Comparison of ENCODE assay signal across 17 mouse cellular contexts in genomic region chr7:109590576-109590975, GRCm38 (mm10).
DNase-seq lines count a peak whose midpoint lies in the region; ATAC-seq and TF ChIP-seq lines count a peak whose summit lies in the region.
"Had no signal": no experiment of that assay in that cellular context is flagged by ENCODE, and none has a peak within 500 bp of the region (broad histone marks: within the 10 kb centered on the region; RNA-seq: fewer than 3 reads in every experiment).

No protein-coding gene starts in this region.

- no peak overlapping the region for H3K4me2 ChIP-seq in kidney, embryonic 14.5 days (replicated peaks; ENCODE audit: low read depth, low read length)
- H3K4me2 ChIP-seq in CH12.LX (ENCODE audit: insufficient read depth, low read depth, poor library complexity, severe bottlenecking) = no peak overlapping the region
- no peak overlapping the region for H3K4me2 ChIP-seq in heart, embryonic 15.5 days
- H3K4me2 ChIP-seq in forebrain, postnatal 0 days (ENCODE audit: low read depth) = no peak overlapping the region
- H3K4me2 ChIP-seq: embryonic facial prominence, embryonic 15.5 days; forebrain, embryonic 13.5 days; hindbrain, embryonic 15.5 days; kidney, embryonic 15.5 days; limb, embryonic 15.5 days had no signal

- no peak for TF ChIP-seq POLR2A in kidney, adult 2 months (IDR thresholded peaks at IDR 0.05; ENCODE audit: low read depth, low read length)
- TF ChIP-seq POLR2A in CH12.LX (IDR thresholded peaks at IDR 0.05; ENCODE audit: low read depth, low read length) = no peak

- ATAC-seq in kidney, embryonic 14.5 days (ENCODE audit: low FRiP score, low TSS enrichment) = no peak
- ATAC-seq in heart, embryonic 15.5 days (replicated peaks; ENCODE audit: insufficient number of reproducible peaks, insufficient read depth, low FRiP score, low read depth) = no peak
- ATAC-seq in forebrain, postnatal 0 days = no peak
- ATAC-seq: forebrain, embryonic 13.5 days had no signal

- no peak for TF ChIP-seq RAD21 in CH12.LX (IDR thresholded peaks at IDR 0.05; ENCODE audit: low read depth, low read length)

- peak overlapping the region; percentile 80 for H3K27ac ChIP-seq in gastrocnemius, adult 2 months
- peak overlapping the region; percentile 42; the same call in 1 of the 2 replicates for H3K27ac ChIP-seq in kidney, adult 2 months (ENCODE audit: insufficient read depth, low read depth, low read length)
- no peak overlapping the region for H3K27ac ChIP-seq in kidney, embryonic 14.5 days (ENCODE audit: low read depth, low read length)
- H3K27ac ChIP-seq in CH12.LX (ENCODE audit: insufficient read depth, low read depth) = no peak overlapping the region
- H3K27ac ChIP-seq in heart, embryonic 15.5 days = peak overlapping the region; percentile 46
- H3K27ac ChIP-seq in forebrain, postnatal 0 days (ENCODE audit: low read depth, low read length) = no peak overlapping the region
- H3K27ac ChIP-seq: embryonic facial prominence, embryonic 15.5 days; forebrain, embryonic 13.5 days; hindbrain, embryonic 15.5 days; kidney, embryonic 15.5 days; macrophage had no signal

- dilution Hi-C loops in CH12.LX (cut with MboI; ENCODE audit: extremely low pct_ligation_motif_present, extremely low pct_unique_long_range_greater_than_20kb, low sequenced_read_pairs) = no loop called here

- peaks cover 21% of the 10 kb centered on the region; the same call in 1 of the 2 replicates for H3K4me1 ChIP-seq in kidney, adult 2 months (ENCODE audit: control insufficient read depth, insufficient read depth, low read length)
- peaks cover 9% of the 10 kb centered on the region for H3K4me1 ChIP-seq in kidney, embryonic 14.5 days (ENCODE audit: control insufficient read depth, insufficient read depth, low read length)
- peaks cover 8 to 29% of the 10 kb centered on the region in 2 experiments for H3K4me1 ChIP-seq in CH12.LX (ENCODE audit: control insufficient read depth in 1 of 2, insufficient read depth in 2 of 2)
- peaks cover 47% of the 10 kb centered on the region for H3K4me1 ChIP-seq in heart, embryonic 15.5 days (replicated peaks)
- no peaks in the 10 kb centered on the region for H3K4me1 ChIP-seq in forebrain, postnatal 0 days (ENCODE audit: insufficient read depth)
- H3K4me1 ChIP-seq: forebrain, embryonic 13.5 days had no signal

- no peaks in the 10 kb centered on the region for H3K9me3 ChIP-seq in kidney, embryonic 14.5 days (ENCODE audit: control insufficient read depth, low read length)
- H3K9me3 ChIP-seq in CH12.LX (replicated peaks; ENCODE audit: low read length) = no peaks in the 10 kb centered on the region
- H3K9me3 ChIP-seq in heart, embryonic 15.5 days (replicated peaks) = no peaks in the 10 kb centered on the region
- no peaks in the 10 kb centered on the region for H3K9me3 ChIP-seq in forebrain, postnatal 0 days (ENCODE audit: low read length)
- H3K9me3 ChIP-seq: embryonic facial prominence, embryonic 15.5 days; forebrain, embryonic 13.5 days; G1E; hindbrain, embryonic 15.5 days; kidney, embryonic 15.5 days; limb, embryonic 15.5 days had no signal

- WGBS in kidney, adult 2 months = 51% methylated on average over 2 of the region's 2 CpGs
- WGBS in kidney, embryonic 14.5 days = 79% methylated on average over 2 of the region's 2 CpGs
- WGBS in heart, embryonic 15.5 days = 53% methylated on average over 2 of the region's 2 CpGs
- WGBS in forebrain, postnatal 0 days = 86% methylated on average over 2 of the region's 2 CpGs

- DNase-seq in gastrocnemius, adult 2 months = peak; percentile 51
- DNase-seq in gastrocnemius, postnatal 4 days (ENCODE audit: low spot score in 2 of 2) = no peak
- peak; percentile 47 for DNase-seq in kidney, adult 2 months
- no peak for DNase-seq in CH12.LX (ENCODE audit: extremely low read depth)
- DNase-seq in forebrain, postnatal 0 days = no peak
- DNase-seq in layer of hippocampus, adult 9-10 months (ENCODE audit: low spot score) = no peak
- DNase-seq: cerebellum, adult 11-12 months; midbrain, embryonic 14.5 days had no signal

- H3K27me3 ChIP-seq in kidney, adult 2 months (replicated peaks; ENCODE audit: control insufficient read depth, insufficient read depth, low read length) = no peaks in the 10 kb centered on the region
- no peaks in the 10 kb centered on the region for H3K27me3 ChIP-seq in kidney, embryonic 14.5 days (ENCODE audit: control insufficient read depth, insufficient read depth, low read length)
- peaks cover 8% of the 10 kb centered on the region for H3K27me3 ChIP-seq in CH12.LX (replicated peaks)
- no peaks in the 10 kb centered on the region for H3K27me3 ChIP-seq in heart, embryonic 15.5 days
- no peaks in the 10 kb centered on the region for H3K27me3 ChIP-seq in forebrain, postnatal 0 days (ENCODE audit: insufficient read depth, low read length)
- H3K27me3 ChIP-seq: embryonic facial prominence, embryonic 15.5 days; forebrain, embryonic 13.5 days; hindbrain, embryonic 15.5 days; kidney, embryonic 15.5 days; limb, embryonic 15.5 days had no signal

- no peak for TF ChIP-seq CTCF in gastrocnemius, adult 2 months (IDR thresholded peaks at IDR 0.05)
- no peak for TF ChIP-seq CTCF in kidney, adult 2 months (conservative IDR thresholded peaks at IDR 0.05; ENCODE audit: insufficient read depth, insufficient read length, low read depth, low read length)
- TF ChIP-seq CTCF in CH12.LX (conservative IDR thresholded peaks at IDR 0.05 in 1 of 2, IDR thresholded peaks at IDR 0.05 in 1 of 2; ENCODE audit: low read depth in 2 of 2, low read length in 2 of 2) = no peak
- TF ChIP-seq CTCF in forebrain, postnatal 0 days (IDR thresholded peaks at IDR 0.05; ENCODE audit: low read depth) = no peak

- no peaks in the 10 kb centered on the region for H3K79me2 ChIP-seq in CH12.LX (replicated peaks; ENCODE audit: control insufficient read depth, extremely low read depth, insufficient read depth, poor library complexity, severe bottlenecking)

- intact Hi-C loops in gastrocnemius, adult 2 months (cut with DNase I) = no loop called here

- H3K9ac ChIP-seq in kidney, embryonic 14.5 days (ENCODE audit: low read depth, low read length) = no peak overlapping the region
- H3K9ac ChIP-seq in CH12.LX (ENCODE audit: insufficient read depth, low read depth) = no peak overlapping the region
- H3K9ac ChIP-seq in heart, embryonic 15.5 days = no peak overlapping the region
- no peak overlapping the region for H3K9ac ChIP-seq in forebrain, postnatal 0 days
- H3K9ac ChIP-seq: embryonic facial prominence, embryonic 15.5 days; forebrain, embryonic 13.5 days; hindbrain, embryonic 15.5 days; kidney, embryonic 15.5 days; limb, embryonic 15.5 days had no signal

- in situ Hi-C loops in CH12.LX (cut with MboI; ENCODE audit: low pct_ligation_motif_present, low pct_unique_long_range_greater_than_20kb, low sequenced_read_pairs) = no loop called here

- no peaks in the 10 kb centered on the region for H3K36me3 ChIP-seq in kidney, adult 2 months (ENCODE audit: control insufficient read depth, insufficient read depth, low read length)
- H3K36me3 ChIP-seq in kidney, embryonic 14.5 days (ENCODE audit: control insufficient read depth, insufficient read depth, low read length) = no peaks in the 10 kb centered on the region
- H3K36me3 ChIP-seq in CH12.LX (replicated peaks in 1 of 2; ENCODE audit: control insufficient read depth in 1 of 2, insufficient read depth in 1 of 2, low read length in 1 of 2) = no peaks in the 10 kb centered on the region
- no peaks in the 10 kb centered on the region for H3K36me3 ChIP-seq in heart, embryonic 15.5 days
- no peaks in the 10 kb centered on the region for H3K36me3 ChIP-seq in forebrain, postnatal 0 days (ENCODE audit: insufficient read depth)
- H3K36me3 ChIP-seq: embryonic facial prominence, embryonic 15.5 days; G1E; hindbrain, embryonic 15.5 days; kidney, embryonic 15.5 days; limb, embryonic 15.5 days had no signal

- no peak overlapping the region for H3K4me3 ChIP-seq in gastrocnemius, adult 2 months
- H3K4me3 ChIP-seq in kidney, adult 2 months (ENCODE audit: insufficient read depth, low read depth, low read length) = no peak overlapping the region
- no peak overlapping the region for H3K4me3 ChIP-seq in kidney, embryonic 14.5 days (ENCODE audit: low read length)
- no peak overlapping the region for H3K4me3 ChIP-seq in CH12.LX (replicated peaks in 1 of 3; ENCODE audit: low read depth in 2 of 3, low read length in 2 of 3, poor library complexity in 1 of 3)
- no peak overlapping the region for H3K4me3 ChIP-seq in heart, embryonic 15.5 days
- no peak overlapping the region for H3K4me3 ChIP-seq in forebrain, postnatal 0 days (ENCODE audit: low read depth, low read length)
- H3K4me3 ChIP-seq: embryonic facial prominence, embryonic 15.5 days; forebrain, embryonic 13.5 days; hindbrain, embryonic 15.5 days; kidney, embryonic 15.5 days; limb, embryonic 15.5 days had no signal

- TF ChIP-seq EP300 in CH12.LX (IDR thresholded peaks at IDR 0.05; ENCODE audit: low read length) = 0 out of 2 replicates have a peak, but pooled peaks have one; percentile 26

TF ChIP-seq in CH12.LX, 34 proteins besides CTCF, POLR2A, EP300 and RAD21:
- TF ChIP-seq TCF12 (IDR thresholded peaks at IDR 0.05; ENCODE audit: low read depth, low read length) = no peak
- TF ChIP-seq BHLHE40 (IDR thresholded peaks at IDR 0.05; ENCODE audit: low read depth, low read length) = no peak
- TF ChIP-seq MAX (IDR thresholded peaks at IDR 0.05; ENCODE audit: low read length) = no peak
- TF ChIP-seq JUND (conservative IDR thresholded peaks at IDR 0.05; ENCODE audit: low read depth, low read length) = no peak
- TF ChIP-seq ELF1 (IDR thresholded peaks at IDR 0.05; ENCODE audit: low read depth, low read length) = no peak
- TF ChIP-seq KAT2A (IDR thresholded peaks at IDR 0.05; ENCODE audit: insufficient replicate concordance, low read length) = no peak
- TF ChIP-seq TBP (conservative IDR thresholded peaks at IDR 0.05; ENCODE audit: low read depth, low read length) = no peak
- no peak for TF ChIP-seq UBTF (IDR thresholded peaks at IDR 0.05; ENCODE audit: low read depth, low read length)
TF ChIP-seq in CH12.LX: peak in this region for 0.

Comparison
In these comparisons a context has a peak if more than half of its experiments do, and no peak if none do; other contexts are left out.
1. DNase-seq: peak in gastrocnemius, adult 2 months (single experiment) and kidney, adult 2 months (single experiment); none in gastrocnemius, postnatal 4 days (0 of 2), CH12.LX (single experiment), forebrain, postnatal 0 days (single experiment) and layer of hippocampus, adult 9-10 months (single experiment).
2. H3K27ac ChIP-seq: peak in gastrocnemius, adult 2 months (single experiment), kidney, adult 2 months (single experiment) and heart, embryonic 15.5 days (single experiment); none in kidney, embryonic 14.5 days (single experiment), CH12.LX (single experiment) and forebrain, postnatal 0 days (single experiment).